Mouse (Mus musculus) embryo, embryonic 9.5 days (tissue): Measurements from ENCODE around the gene Acrbp.
A peak's percentile ranks its signal among the peaks of the same experiment; 100 is the strongest.

Experiments
- DNase-seq: peaks from one replicate; pipeline ENCODE4 v3.0.0-alpha.2; 2017; ENCODE audit errors: extremely low spot score

The Acrbp gene

DNA sequence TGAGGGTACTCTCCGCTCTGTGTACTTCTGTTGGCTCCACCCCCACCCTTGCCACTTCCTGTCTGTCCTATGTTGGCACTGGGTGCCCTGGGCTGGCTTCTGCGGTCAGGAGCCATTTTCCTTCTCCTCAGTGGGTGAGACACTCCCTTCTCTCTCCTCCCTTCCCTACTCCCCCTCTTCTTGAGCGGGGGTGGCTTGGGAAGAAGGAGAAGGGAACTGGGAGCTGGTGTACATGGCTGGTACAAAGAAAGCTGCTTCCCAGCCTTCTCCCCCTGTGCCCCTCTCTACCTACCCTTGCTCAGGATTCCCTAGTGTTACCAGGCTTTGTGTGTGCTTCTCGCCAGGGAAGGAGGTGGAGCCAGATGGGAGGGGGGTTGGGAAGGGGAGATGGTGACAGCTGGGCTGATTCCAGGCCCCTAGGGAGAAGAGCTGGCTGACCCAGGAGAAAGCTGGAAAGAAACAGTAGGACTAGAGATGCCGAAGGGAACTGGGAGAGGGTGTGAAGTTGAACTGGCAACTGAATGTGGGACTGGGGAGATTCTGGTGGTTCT, 50.0 kb downstream of the Acrbp start:
- no peak for DNase-seq

DNA sequence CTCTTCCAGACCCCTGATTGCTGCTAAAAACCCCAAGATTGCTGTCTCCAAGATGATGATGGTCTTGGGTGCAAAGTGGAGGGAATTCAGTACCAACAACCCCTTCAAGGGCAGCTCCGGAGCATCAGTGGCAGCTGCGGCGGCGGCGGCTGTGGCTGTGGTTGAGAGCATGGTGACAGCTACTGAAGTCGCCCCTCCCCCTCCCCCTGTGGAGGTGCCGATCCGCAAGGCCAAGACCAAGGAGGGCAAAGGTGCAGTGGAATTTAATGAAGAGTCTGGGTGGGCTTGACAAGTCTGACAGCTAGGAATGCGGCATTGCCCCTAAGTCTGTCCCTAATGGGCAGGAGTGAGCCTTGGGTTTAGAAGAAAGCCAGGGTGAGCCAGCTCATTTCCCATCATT, 52.0 kb downstream of the Acrbp start:
- no peak for DNase-seq

DNA sequence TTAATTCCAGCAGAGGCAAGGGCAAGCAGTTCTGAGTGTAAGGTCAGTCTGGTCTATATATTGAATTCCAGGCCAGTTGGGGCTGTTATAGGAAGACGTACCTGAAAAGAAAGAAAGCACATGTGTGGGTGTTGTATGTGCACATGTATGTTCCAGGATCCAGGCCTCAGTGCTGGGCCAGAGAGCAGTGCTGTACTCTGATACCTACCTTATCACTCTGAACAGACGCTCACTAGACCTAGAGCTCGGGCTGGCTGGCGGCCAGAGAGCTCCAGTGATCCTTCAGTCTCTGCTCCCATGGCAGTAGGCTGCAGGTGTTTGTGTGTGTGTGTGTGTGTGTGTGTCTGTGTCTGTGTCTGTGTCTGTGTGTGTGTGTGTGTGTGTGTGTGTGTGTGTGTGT, 54.7 kb downstream of the Acrbp start:
- no peak for DNase-seq

DNA sequence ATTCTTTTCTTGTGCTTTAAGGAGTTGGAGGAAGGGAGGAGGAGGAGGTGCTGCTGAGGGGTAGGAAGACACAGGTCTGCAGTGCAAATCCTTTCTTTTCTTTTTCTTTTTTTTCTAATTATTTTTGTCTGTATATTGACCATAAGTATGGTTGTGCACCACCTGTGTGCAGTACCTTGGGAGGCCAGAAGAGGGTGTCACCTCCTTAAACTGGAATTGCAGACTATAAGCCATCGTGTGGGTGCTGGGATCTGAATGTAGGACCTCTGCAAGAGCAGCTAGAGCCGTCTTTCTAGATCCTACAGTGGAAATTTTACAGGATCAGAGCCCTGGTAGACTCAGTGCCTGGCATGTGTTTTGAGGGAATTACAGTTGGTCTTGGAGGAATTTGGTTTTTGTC, 58.2 kb downstream of the Acrbp start:
- DNase-seq = no peak

DNA sequence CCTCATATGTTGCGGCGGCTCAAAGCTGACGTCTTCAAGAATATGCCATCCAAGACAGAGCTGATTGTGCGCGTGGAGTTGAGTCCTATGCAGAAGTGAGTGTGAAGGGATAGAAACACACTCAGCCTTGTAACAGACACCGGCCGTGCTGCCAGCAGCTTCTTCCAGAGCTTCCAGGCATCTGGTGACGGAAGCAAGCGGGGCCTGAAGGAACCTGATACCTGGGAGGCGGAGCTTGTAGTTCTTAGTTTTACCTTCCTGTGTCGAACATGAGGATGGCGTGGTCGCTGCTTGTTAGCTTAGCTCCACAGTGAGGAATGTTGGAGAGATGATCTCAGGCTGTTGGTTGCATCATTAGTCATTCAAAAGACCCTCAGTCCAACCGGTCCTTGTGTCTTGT, 59.9 kb downstream of the Acrbp start:
- DNase-seq = no peak

DNA sequence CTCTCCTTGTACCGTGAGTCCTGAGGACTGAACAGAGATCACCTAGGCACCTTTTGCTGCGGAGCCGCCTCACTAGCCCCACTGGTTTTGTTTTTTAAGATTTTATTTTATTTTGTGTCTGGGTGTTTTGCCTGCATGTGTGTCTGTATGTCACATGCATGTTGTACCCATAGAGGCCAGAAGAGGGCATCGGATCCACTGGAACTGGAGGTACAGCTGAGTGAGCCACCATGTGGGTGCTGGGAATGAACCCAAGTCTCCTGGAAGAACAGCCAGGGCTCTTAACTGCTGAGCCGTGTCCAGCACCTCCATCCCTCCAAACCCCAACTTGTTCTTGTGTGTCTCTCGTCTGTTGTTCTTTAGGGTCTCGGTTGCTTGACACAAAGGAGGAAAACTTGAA, 61.4 kb downstream of the Acrbp start:
- peak; percentile 49 for DNase-seq

DNA sequence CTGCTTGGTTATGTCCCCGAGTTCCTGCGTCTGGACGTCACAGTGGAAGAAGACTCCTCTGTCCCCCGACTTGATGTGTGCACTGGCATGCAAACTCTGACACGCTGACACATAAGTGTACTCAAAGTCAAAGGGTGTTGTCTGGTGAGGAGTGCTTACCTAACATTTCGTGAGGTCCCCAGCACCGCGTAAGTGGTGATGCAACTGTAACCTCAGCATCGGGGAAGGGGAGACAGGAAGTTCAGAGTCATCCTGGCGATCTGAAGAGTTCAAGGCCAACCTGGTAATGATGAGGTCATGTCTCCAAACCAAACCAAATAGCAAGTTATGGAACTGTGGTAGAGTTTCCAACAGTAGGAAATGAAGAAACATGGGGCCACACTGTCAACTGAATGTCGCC, 63.1 kb downstream of the Acrbp start:
- no peak for DNase-seq
